Mouse (Mus musculus): Measurements from ENCODE around the gene Gm11077. TPM values are rescaled to one million over a fixed set of nuclear protein-coding genes. Genes with fewer than 3 reads are reported as not detected.

Gene Gm11077
- total RNA-seq, 2 experiments from 2014 or later, result not detected

GRCm38 (mm10) chr6:140733641-140733986 is 4.5 kb downstream of the Gm11077 start:
- ATAC-seq (ENCODE audit: poor library complexity, severe bottlenecking), result no peak

GRCm38 (mm10) chr6:140745586-140745985 is 16.5 kb downstream of the Gm11077 start:
- no peak for ATAC-seq (ENCODE audit: poor library complexity, severe bottlenecking)

- no peak for ATAC-seq (ENCODE audit: poor library complexity, severe bottlenecking)
These were observed 18.5 kb downstream of the Gm11077 start for GRCm38 (mm10) chr6:140747591-140747990.

DNA sequence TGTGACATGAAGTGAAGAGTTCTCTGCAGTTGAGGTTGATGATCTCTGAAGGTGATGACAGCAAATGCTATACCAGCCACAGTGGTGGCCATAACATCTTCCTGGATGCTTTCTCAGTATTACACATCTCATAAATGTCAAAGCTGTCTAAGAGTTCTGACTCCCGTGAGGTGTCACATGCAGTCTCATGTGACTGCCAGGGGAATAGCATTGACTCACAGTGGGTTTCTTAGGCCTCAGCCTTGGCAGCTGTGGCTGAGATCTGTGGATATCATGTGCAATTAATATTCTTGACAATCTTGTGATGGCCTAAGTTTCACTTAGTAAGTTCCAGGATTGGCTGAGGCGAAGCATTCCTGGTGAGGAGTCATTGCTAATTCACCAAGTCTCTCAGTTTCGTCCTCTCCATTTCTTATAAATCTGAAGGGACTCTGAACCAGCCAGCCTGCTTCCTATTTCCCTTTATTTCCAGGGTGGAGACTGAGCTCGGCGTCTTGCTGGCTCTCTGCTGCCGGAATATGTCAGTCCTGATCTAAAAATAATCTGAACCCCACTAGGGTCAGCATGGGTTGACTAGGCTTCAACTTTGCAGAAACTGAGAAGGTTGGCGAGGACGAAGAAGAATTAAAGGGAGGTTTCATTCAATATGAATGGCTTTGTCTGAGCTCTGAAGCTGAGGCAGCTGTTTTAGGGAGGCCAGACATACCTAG is 21.4 kb downstream of the Gm11077 start:
- no peak for ATAC-seq (ENCODE audit: poor library complexity, severe bottlenecking)

DNA sequence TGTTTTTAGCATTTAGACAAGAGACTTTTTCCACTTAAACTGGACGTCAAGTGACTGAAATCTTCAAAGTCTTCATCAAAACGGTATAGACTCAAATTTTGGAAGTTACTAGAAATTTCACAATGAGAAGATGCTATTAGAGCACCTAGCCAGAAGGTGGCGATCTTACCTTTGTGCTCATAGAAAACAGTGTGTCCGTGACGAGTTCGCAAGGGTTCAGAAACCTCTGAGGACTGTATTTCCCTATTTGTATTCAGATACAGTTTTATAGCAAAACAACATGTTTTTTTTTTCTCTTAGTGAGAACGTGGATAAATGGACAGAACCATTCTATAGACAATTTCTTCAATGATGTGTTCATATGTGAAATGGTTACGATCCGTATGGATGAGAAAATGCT is 37.3 kb downstream of the Gm11077 start:
- peak; percentile 86 for ATAC-seq (ENCODE audit: poor library complexity, severe bottlenecking)

GRCm38 (mm10) chr6:140767237-140767636 is 38.2 kb downstream of the Gm11077 start:
- peak; percentile 56 for ATAC-seq (ENCODE audit: poor library complexity, severe bottlenecking)

DNA sequence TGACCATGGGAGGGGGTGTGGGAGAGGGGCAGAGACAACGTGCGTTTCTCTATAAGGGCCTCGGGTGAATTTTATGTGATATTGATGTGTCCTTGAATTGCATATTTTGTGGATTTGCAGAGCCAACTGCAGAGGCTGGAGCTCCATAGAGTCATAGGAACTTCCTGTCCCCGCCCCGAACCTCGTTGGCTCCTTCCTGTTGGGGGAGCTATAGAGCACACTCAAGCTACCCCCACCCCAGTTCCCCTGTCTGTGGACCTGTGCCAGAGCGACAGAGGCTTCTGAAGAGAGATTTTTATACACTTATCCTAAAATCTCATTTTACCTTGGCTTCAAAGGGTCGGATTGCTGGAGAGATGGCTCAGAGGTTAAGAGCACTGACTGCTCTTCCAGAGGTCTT is 39.1 kb downstream of the Gm11077 start:
- no peak for ATAC-seq (ENCODE audit: poor library complexity, severe bottlenecking)

GRCm38 (mm10) chr6:140768859-140769640 is 40.0 kb downstream of the Gm11077 start:
- ATAC-seq (ENCODE audit: poor library complexity, severe bottlenecking), result no peak

- ATAC-seq (ENCODE audit: poor library complexity, severe bottlenecking), result no peak
These were observed 47.2 kb downstream of the Gm11077 start for GRCm38 (mm10) chr6:140776274-140776673.

DNA sequence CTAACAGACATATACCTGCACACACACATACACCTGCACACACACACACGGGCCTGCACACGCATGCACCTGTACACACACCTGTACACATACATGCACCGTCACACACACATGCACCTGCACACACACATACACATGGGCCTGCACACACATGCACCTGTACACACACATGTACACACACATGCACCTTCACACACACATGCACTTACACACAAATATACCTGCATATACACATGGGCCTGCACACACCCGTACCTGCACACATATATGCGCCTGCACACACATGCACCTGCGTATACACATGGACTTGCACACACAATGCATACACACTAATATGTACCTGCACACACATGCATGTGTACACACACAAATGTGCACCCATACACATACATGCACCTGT is 53.4 kb downstream of the Gm11077 start:
- no peak for ATAC-seq (ENCODE audit: poor library complexity, severe bottlenecking)

DNA sequence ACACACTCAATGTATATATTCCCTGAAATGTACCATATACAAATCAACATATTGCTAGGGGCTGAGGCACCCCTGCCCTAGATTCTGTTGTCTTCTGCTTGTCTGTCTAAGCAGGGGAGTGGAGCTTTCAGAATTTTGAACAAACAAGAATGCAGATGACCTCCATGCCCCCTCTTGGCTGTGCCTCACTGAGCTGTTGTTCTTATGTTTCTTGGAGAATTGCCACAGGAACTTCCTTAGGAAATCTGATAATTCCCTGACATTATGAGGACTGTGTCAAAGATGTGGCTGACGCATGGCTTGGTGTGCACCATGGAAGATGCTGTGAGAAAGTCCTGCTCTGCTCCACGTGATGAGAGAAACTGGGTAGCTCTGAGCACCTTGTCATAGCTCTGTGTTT is 57.0 kb downstream of the Gm11077 start:
- ATAC-seq (ENCODE audit: poor library complexity, severe bottlenecking), result no peak

DNA sequence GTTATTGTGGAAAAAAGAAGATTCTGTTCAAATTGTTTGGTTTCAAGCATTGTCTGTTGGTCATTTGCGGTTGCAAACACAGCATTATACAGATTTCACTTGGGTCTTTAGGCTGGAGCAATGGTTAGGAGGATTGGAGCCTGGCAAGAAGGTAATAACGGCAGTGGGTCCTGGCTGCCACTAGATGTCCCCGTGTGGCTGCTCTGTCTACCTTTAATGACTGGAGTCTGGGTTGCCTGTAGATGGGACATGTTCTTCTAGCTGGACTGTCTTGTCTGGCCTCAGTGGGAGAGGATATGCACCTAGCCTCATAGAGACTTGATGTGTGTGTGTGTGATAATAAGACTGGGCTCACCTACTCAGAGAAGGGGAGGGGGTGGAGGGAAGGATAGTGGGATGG is 60.8 kb downstream of the Gm11077 start:
- 0 out of 2 replicates have a peak, but pooled peaks have one; percentile 54 for ATAC-seq (ENCODE audit: poor library complexity, severe bottlenecking)

DNA sequence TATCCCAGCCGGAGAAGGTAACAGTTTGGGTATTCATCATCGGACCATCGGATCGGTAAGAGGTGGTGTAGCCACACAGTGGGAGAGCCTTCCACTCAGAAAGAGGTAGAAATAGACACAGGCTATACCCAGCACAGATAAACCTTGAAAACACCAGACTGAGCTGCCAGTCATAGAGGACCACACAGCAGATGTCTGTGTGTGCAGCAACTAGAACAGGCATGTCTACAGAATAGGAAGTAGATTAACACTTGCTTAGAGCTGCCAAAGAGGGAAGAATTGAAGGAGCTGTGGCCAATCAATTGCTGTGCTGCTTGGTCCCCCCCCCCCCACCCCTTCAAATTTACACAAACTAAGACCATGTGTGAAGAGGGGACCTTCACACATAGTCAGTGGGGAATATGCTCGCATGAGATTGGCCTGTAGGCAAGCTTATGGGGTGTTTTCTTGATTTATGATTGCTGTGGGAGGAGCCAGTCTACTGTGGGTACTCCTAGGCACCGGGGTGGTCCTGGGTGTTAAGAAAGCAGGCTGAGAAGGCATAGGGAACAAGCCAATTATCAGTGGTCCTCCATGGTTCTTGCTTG is 64.7 kb downstream of the Gm11077 start:
- no peak for ATAC-seq (ENCODE audit: poor library complexity, severe bottlenecking)

- no peak for ATAC-seq (ENCODE audit: poor library complexity, severe bottlenecking)
These were observed 69.8 kb downstream of the Gm11077 start for GRCm38 (mm10) chr6:140798841-140799240.

DNA sequence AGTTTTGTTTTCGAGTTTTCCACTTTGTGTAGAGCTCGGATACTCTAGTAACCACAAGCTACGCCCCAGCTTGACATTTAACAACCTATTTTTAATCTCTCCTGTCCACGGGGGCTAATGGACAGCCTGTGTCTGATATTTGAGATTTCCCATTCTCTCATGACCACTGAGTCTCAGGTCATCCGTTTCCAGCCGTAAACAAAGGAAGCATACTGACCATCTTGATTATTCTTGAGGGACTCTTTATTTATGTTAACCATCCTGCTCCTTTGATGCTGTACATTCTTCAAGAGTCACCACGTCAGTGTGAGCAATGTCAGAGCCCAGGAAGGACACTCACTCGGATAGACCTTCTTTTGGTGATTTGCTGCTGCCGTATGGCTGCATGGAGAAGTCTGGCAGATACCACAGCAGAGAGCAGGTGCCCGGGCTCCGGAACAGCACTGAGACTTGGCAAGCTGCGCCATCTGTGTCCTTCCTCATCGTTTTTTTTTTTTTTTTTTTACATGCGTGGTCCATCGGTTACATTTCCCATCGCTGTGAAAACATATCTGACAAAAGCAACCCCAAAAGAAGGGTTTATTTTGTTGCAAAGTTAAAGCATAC is 70.5 kb downstream of the Gm11077 start:
- ATAC-seq (ENCODE audit: poor library complexity, severe bottlenecking), result no peak

DNA sequence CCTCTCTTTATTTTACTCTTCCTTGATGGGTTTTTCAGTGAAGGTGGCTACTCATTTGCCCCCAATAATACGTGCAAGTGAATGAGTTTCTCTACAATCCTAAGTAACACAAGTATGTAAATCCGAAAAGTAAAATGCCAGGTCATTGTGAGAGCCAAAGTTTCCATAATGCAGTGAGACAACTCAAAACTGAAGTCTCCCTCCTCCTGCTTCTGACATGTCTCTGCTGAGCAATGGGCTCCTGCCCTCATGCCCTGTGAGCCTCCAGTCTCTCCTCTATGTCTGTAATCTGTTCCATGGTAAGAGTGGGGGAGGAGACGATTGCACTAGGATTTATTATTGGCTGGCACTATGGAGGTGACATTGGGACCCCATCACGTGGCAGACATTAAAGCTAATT is 71.5 kb downstream of the Gm11077 start:
- no peak for ATAC-seq (ENCODE audit: poor library complexity, severe bottlenecking)

Other genes starting within 250 kb of the Gm11077 start
- 31.5 and 34.2 TPM in 2 replicates for gene Aebp2, start 106.6 kb upstream of the Gm11077 start, total RNA-seq (2015)
- gene Aebp2, start 106.6 kb upstream of the Gm11077 start, total RNA-seq (2017), result 40.5 and 49.7 TPM in 2 replicates

Data from megakaryocyte, adult 5-6 weeks (primary cell).